Mouse (Mus musculus) hindlimb bud, embryonic 11.5 days (tissue): ENCODE data around the gene Acp4.
"Not testable (repeated sequence)": the region's sequence is repeated elsewhere in the genome, so short reads cannot be mapped to it uniquely, and the experiment has no call there.

Experiments used
- DNase-seq: peaks from one replicate; pipeline ENCODE4 v3.0.0-alpha.2; 2012; ENCODE audit warnings: low read depth, low spot score; ENCODE audit errors: extremely low spot score

Gene Acp4

GRCm38 (mm10) chr7:44207135-44207534 lies 50.0 kb downstream of the Acp4 start, which contains the start of gene Klk1b4:
Gene Klk1b4 (plus strand): TSS chr7:44207435.
- DNase-seq, result not testable (repeated sequence)
